Mouse (Mus musculus): ENCODE results near the gene Rnf215. TPM values are rescaled to one million over a fixed set of nuclear protein-coding genes. Genes with fewer than 3 reads are reported as not detected.

The Rnf215 gene
- total and polyA plus RNA-seq, 2 experiments from 2014 or later: 49.7 to 90.4 TPM

DNA sequence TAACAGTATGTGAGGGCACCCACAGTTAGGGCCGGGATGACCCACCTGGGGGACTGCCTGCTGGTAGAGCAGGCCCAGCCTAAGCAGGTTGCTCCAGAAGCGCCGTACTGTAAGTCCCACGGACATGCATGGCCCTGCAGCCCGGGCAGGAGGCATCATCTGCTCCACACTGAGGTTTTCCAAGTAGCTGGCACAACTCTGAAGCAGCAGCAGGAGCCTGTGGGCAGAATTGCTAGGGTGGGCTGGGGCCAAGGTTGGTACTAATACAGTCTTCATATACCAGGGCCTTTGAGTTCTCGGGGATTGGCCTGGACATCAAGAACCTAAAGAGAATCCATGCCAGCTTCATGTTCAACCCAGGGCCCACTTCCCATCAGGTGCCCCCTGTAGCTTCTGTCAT lies 14.9 kb downstream of the Rnf215 start:
- H3K36me3 ChIP-seq (ENCODE audit: insufficient read depth, low read length): no peaks in the 10 kb centered on the region
- ATAC-seq (no peak), DNase-seq (ENCODE audit: low spot score) (no peak)
- H3K9me3 ChIP-seq (ENCODE audit: low read length): no peaks in the 10 kb centered on the region
- no peak overlapping the region for H3K4me2 ChIP-seq (ENCODE audit: low read depth, low read length)
- H3K4me3 ChIP-seq (ENCODE audit: low read length): no peak overlapping the region
- TF ChIP-seq CTCF (IDR thresholded peaks at IDR 0.05; ENCODE audit: low read depth): no peak
- H3K9ac ChIP-seq (replicated peaks; ENCODE audit: low read length): no peak overlapping the region
- no peak overlapping the region for H3K27ac ChIP-seq
- no peaks in the 10 kb centered on the region for H3K4me1 ChIP-seq (ENCODE audit: insufficient read depth, low read length)
- no peaks in the 10 kb centered on the region for H3K27me3 ChIP-seq (ENCODE audit: insufficient read depth, low read length)
- 91% methylated on average over 6 of the region's 6 CpGs for WGBS

DNA sequence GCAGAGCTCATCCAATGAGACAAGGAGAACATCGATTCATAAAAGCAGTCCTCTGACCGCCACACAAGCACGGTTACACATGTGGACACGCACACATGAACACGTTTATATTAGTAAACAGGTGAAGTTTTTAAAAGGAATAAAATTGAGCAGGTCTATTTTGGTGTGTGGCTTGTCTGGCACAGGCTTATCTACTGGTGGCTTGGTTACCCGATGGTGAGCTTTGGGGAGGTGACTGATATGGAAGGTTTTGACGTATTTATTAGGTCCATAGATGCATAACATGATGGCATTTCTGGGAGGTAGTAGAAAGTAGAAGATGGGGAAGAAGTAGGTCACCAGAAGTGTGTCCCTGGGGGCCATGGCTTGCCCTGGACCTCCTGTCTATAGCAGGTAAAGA lies 18.7 kb downstream of the Rnf215 start:
- WGBS: 95% methylated on average over 7 of the region's 7 CpGs
- Histone ChIP-seq H3K4me3 (ENCODE audit: low read length) (no peak overlapping the region), H3K4me2 (ENCODE audit: low read depth, low read length) (no peak overlapping the region), H3K4me1 (ENCODE audit: insufficient read depth, low read length) (no peaks in the 10 kb centered on the region; the same call in 1 of the 2 replicates), H3K27me3 (ENCODE audit: insufficient read depth, low read length) (no peaks in the 10 kb centered on the region), H3K9ac (replicated peaks; ENCODE audit: low read length) (no peak overlapping the region), H3K27ac (no peak overlapping the region), H3K36me3 (ENCODE audit: insufficient read depth, low read length) (no peaks in the 10 kb centered on the region), H3K9me3 (ENCODE audit: low read length) (no peaks in the 10 kb centered on the region)
- no peak for TF ChIP-seq CTCF (IDR thresholded peaks at IDR 0.05; ENCODE audit: low read depth)
- no peak for ATAC-seq
- DNase-seq (ENCODE audit: low spot score): no peak

DNA sequence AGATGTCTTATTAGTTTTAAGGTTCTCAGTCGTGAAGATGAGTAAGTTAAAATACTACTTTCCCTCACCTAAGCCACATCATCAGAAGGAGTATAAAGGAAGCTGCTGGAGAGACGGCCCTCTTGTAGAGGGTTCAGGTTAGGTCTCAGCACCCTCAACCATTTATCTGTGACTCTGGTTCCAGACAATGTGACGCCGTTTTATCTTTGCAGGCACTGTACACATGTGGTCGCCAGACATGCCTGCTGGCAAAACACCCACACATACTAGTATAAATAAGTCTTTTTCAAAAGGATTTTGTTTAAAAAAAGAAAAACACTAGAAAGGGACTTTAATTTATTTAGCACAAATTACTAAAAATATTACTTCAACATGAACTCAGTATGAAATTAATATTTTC lies 20.6 kb downstream of the Rnf215 start:
- no peak for ATAC-seq
- Histone ChIP-seq H3K4me1 (ENCODE audit: insufficient read depth, low read length) (no peaks in the 10 kb centered on the region; the same call in 1 of the 2 replicates), H3K27ac (no peak overlapping the region), H3K9me3 (ENCODE audit: low read length) (no peaks in the 10 kb centered on the region), H3K36me3 (ENCODE audit: insufficient read depth, low read length) (no peaks in the 10 kb centered on the region), H3K4me3 (ENCODE audit: low read length) (no peak overlapping the region), H3K27me3 (ENCODE audit: insufficient read depth, low read length) (no peaks in the 10 kb centered on the region), H3K4me2 (ENCODE audit: low read depth, low read length) (no peak overlapping the region), H3K9ac (replicated peaks; ENCODE audit: low read length) (no peak overlapping the region)
- DNase-seq (ENCODE audit: low spot score): no peak
- 81% methylated on average over 5 of the region's 5 CpGs for WGBS
- TF ChIP-seq CTCF (IDR thresholded peaks at IDR 0.05; ENCODE audit: low read depth): no peak

DNA sequence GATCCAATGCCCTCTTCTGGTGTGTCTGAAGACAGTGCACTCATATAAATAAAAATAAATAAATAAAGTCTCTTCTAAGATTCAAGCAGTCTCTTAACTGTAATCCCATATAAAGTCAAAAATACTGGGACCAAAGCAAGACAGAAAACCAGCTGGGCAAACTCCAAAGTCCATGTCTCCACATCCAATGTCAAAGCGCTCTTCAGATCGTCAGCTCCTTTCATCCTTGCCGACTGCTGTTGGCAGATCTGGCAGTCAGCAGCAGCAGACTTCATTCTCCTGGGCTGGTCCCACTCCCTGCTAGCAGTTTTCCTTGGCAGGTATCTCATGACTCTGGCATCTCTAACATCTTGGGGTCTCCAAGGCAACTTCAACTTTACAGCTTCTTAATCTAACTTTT lies 23.7 kb downstream of the Rnf215 start:
- WGBS: 67% methylated on average over 3 of the region's 3 CpGs
- Histone ChIP-seq H3K4me3 (ENCODE audit: low read length) (no peak overlapping the region), H3K4me2 (ENCODE audit: low read depth, low read length) (0 out of 2 replicates have a peak overlapping the region, but pooled peaks have one; percentile 81), H3K36me3 (ENCODE audit: insufficient read depth, low read length) (peaks cover 11% of the 10 kb centered on the region; the same call in 1 of the 2 replicates), H3K27ac (no peak overlapping the region), H3K9ac (replicated peaks; ENCODE audit: low read length) (no peak overlapping the region), H3K9me3 (ENCODE audit: low read length) (no peaks in the 10 kb centered on the region), H3K27me3 (ENCODE audit: insufficient read depth, low read length) (no peaks in the 10 kb centered on the region), H3K4me1 (ENCODE audit: insufficient read depth, low read length) (peaks cover 14% of the 10 kb centered on the region)
- no peak for DNase-seq (ENCODE audit: low spot score)
- TF ChIP-seq CTCF (IDR thresholded peaks at IDR 0.05; ENCODE audit: low read depth): no peak
- ATAC-seq: no peak

DNA sequence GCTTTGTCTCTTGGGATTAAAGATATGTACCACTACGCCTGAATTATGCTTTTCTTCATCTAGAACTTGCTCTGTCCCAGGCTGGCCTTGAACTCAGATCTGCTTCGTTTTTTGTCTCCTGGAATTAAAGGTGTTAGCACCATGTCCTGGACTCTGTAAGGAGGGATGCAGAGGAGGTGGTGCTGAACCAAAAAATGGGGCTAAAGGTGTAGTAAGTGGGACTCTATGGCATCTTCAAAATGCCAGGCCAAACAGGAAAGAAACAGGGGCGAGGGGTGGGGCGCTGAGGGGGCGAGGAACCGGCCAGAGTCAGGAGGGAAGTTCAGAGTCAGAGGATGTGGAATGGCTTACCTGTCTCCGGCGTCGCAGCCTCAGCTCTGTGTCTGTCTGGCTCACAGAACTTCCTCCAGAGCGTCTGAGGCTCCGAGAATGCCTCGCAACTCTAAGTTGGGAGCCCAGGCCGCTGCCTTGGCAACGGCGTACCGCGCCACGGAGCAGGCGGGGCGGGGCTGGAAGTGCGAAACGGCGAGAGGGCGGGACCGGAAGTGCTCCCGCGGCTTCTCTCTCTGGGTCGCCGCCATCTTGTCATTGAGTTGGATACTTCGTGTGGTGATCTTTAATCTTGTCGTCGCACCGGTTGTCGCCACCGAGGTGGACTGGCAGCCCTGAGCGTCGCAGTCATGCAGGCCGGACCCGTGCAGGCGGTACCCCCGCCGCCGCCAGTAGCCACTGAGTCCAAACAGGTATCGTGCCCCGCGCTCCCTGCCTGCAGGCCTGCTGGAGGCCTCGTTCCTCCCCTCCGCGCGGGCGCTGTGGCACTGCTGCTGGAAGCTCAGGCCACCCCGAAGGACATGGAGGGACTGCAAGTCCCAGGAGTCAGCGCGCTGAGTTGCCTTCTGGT lies 25.1 kb downstream of the Rnf215 start, which contains the start of the genes Ccdc157 and Sf3a1:
Ccdc157 (minus strand) TSS at position 486 of the 901 bp plus-strand sequence.
Sf3a1 (plus strand) TSS at position 543 of the 901 bp plus-strand sequence.
- Histone ChIP-seq H3K4me3 (ENCODE audit: low read length) (peak within 1 kb of the TSS; percentile 76), H3K27me3 (ENCODE audit: insufficient read depth, low read length) (no peaks in the 10 kb centered on the region), H3K4me1 (ENCODE audit: insufficient read depth, low read length) (peaks cover 14% of the 10 kb centered on the region), H3K9me3 (ENCODE audit: low read length) (no peaks in the 10 kb centered on the region), H3K36me3 (ENCODE audit: insufficient read depth, low read length) (peaks cover 11% of the 10 kb centered on the region; the same call in 1 of the 2 replicates), H3K4me2 (ENCODE audit: low read depth, low read length) (peak within 1 kb of the TSS; percentile 81), H3K9ac (replicated peaks; ENCODE audit: low read length) (peak within 1 kb of the TSS; percentile 88), H3K27ac (peak within 1 kb of the TSS; percentile 97)
- DNase-seq (ENCODE audit: low spot score) (peak; percentile 97), ATAC-seq (peak; percentile 97)
- TF ChIP-seq CTCF (IDR thresholded peaks at IDR 0.05; ENCODE audit: low read depth): no peak
- 1% methylated on average over 51 of the region's 54 CpGs for WGBS

DNA sequence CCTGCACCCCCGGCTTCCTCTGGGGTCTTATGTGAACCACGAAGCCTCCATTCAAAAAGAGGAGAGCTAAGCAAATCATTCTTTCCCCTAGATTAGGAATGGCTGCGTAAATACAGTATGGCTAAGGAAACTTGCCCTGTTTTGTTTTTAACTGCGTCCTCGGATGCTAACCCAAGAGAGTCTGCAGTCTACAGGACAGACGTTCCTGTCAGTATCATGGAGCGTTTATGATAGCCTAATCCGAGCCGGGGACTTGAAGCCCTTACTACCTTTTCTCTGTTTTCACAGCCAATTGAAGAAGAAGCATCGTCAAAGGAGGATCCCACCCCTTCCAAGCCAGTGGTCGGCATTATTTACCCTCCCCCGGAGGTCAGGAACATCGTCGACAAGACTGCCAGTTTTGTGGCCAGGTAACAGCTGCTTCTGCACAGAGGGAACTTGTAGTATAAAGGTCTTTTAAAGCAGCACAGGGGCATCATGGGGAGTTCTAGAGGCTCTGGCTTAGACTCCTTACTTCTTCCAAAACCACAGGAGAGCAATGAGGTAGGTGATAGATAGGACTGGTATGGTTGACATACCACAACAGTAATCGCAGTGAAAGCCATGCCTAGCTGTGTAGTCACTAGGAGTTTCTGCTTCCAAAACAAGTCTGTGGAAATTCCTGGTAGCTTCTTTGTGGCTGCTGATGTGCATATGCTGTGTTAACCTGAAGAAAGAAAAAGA lies 25.9 kb downstream of the Rnf215 start:
- Histone ChIP-seq H3K4me3 (ENCODE audit: low read length) (peak overlapping the region; percentile 76), H3K9ac (replicated peaks; ENCODE audit: low read length) (peak overlapping the region; percentile 88), H3K36me3 (ENCODE audit: insufficient read depth, low read length) (peaks cover 18% of the 10 kb centered on the region; the same call in 1 of the 2 replicates), H3K27ac (peak overlapping the region; percentile 97), H3K9me3 (ENCODE audit: low read length) (no peaks in the 10 kb centered on the region), H3K27me3 (ENCODE audit: insufficient read depth, low read length) (no peaks in the 10 kb centered on the region), H3K4me1 (ENCODE audit: insufficient read depth, low read length) (peaks cover 14% of the 10 kb centered on the region), H3K4me2 (ENCODE audit: low read depth, low read length) (peak overlapping the region; percentile 81)
- DNase-seq (ENCODE audit: low spot score) (no peak), ATAC-seq (no peak)
- no peak for TF ChIP-seq CTCF (IDR thresholded peaks at IDR 0.05; ENCODE audit: low read depth)
- WGBS: 7% methylated on average over 15 of the region's 15 CpGs
